Mouse (Mus musculus): ENCODE measurements at regions not wholly inside any gene's neighbourhood (a gene's known extent, or its start where the extent isn't known, plus 50 kb on each side); places are given as distances from the start of the nearest gene placed in this dataset.

DNA sequence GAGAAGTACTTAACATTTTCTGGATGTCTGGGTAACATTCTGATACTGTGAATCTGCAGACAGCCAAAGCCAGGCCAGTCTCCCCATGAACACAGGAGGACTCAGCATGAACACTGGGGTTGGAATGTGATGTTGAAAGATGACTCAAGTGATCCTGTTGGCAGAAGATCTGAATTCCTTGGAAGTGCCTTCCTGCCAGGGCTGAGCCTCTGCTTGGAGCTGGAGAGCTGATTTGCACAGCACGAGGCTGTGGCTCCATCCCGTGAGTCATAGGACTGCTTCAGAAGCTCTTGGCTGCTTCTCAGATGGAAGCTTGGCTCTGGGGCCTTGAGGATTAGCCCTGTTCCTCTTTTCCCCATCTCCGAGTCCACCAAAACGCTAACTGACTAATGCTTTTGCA is 99.5 kb downstream of the Nr2f2 start:
- TF ChIP-seq CTCF (IDR thresholded peaks at IDR 0.05; ENCODE audit: borderline replicate concordance, extremely low read depth, insufficient read depth, insufficient read length) (no peak), POLR2A (IDR thresholded peaks at IDR 0.05; ENCODE audit: borderline replicate concordance, extremely low read depth, insufficient read depth, insufficient read length, poor library complexity, severe bottlenecking) (no peak)
